Mouse (Mus musculus): ENCODE data around the gene Aqp6.

Gene Aqp6

DNA sequence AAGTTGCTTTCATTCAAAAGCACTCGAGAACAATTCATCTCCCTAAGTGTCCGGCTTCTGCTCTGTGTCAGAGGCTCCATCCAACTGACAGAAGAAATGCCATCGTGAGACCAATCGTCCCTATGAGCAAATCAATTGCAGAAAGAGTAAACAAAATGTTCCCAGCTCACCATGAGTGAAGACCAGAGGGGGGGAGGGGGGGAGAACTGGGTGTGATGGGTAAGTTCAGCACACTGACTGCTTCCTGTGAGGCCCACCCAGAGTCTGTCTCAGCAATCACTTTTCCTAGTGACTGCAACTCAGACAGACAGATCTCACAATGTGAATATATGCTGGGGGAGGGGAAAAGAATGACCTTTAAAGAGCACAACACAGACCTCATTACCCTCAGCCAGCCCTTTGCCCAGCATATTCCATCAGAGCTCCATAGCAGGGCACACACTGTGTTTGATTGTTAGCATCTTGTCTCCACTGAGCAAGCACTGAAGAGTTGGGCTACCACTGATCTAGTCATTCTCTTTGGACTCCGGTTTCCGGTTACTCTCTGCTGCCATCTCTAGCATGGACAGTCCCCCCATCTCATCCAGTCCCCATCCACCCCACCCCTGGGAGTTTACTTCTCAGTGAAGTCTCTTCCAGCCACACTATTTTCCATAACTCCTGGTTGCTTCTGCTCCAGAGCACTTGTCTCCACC lies 48.0 kb downstream of the Aqp6 start:
- DNase-seq, result no peak

DNA sequence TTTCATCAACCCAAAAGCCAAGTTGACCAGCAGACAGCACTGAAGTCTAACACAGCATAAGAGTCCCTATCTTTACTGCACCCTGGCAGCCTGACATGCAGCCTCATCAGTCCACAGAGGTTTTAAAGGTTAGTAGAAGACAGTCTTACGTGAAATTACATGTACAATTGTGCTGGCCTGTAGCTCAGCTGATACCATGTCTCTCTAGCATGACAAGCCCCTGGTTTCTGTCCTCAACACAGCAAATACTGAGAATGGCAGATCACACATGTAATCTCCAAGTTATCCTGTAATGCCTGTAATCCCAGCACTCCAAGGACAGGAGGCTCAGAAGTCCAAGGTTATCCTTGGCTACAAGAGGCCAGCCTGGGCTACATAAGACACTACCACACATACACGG lies 49.1 kb downstream of the Aqp6 start:
- no peak for DNase-seq

DNA sequence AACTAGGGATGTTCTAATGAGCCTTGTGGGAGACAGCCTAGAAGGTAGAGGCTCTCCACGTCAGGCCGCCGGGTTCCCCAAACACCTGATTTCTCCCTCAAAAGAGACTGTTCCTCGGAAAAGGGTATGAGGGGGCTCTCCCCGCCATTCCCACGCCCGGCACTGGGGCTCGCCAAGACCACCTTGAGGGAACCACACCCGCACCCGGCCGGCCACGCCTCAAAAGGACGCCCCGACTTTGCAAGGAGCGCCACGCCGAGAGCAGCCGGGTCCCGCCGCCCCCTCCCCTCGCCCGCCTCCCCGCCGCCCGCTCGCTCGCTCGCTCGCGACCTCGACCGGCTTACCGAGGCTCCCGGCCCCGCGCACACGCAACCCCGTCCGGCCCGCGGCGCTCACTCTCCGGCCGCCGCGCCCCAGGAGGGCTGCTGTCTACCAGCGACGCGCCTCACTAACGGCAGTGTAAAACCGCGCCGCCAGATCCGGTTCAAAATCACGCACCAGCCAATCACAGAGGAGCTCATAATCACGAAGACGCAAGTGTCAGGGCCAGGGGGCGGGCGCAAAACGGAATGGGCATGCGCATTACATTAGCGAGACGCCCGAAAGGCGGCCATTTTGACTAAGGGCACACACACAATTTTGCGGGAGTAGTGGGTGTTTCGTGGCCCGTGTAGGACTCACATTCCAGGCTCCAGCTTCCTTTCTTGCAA lies 50.1 kb downstream of the Aqp6 start, which contains the start of gene Racgap1:
TSS of gene Racgap1 (minus strand) at position 494 of the 710 bp plus-strand sequence.
- DNase-seq, result peak; percentile 97

DNA sequence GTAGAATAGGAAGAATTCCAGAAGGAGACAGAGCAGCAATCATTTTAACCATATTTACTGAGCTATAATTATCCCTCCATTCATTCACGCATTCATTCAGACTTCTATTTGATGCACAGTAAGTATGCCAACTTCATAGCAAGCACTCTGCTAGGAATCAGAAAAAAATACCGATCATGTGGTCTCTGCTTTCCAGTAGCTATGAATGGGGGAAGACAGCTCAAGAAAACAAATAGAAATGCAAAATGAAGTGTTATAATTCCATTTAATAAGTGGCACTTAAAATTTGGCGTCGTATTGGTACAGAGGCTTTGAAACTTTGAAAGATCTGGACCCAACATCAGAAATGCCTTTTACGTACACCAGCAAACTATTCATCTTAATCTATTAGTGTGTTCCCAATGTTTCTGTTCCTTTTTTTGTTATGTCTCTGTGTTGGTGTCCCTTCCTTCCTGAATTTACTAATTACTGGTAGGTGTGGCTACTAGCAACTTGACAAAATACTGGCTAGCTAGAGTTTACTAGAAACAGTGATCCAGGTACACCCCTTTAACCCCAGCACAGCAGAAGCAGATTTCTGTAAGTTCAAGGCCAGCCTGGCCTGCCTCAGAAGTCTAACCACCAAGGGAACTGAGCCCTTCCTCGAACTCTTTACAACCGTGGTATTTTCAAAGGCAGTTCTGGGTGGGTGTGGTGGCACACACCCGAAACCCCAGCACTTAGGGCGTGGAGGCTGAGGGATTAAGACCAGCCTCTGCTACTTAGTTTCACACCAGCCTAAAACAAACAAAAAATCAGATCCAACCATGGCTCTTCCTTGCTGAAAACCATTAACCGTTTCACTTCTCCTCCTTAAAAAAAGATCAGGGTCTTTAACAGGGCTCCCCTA lies 51.0 kb downstream of the Aqp6 start:
- DNase-seq, result no peak

DNA sequence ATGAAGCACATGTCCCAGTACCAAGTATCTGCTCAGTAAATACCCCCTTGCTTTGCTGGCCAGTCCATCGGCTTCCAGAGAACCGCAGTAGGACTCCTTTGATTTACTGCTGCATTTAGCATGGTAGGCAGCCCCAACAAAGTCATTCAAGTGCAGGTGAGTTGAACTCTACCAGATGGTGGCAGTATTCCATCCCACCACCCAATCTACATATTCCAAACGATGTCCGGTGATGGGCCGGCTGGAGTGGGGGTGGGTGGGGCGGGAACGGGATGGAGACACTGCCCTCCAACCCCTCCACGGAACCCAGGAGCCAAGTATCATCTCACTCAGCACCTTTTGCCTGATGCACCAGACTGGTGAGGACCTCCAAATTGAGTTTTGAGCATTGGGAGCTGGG lies 52.1 kb downstream of the Aqp6 start:
- no peak for DNase-seq

DNA sequence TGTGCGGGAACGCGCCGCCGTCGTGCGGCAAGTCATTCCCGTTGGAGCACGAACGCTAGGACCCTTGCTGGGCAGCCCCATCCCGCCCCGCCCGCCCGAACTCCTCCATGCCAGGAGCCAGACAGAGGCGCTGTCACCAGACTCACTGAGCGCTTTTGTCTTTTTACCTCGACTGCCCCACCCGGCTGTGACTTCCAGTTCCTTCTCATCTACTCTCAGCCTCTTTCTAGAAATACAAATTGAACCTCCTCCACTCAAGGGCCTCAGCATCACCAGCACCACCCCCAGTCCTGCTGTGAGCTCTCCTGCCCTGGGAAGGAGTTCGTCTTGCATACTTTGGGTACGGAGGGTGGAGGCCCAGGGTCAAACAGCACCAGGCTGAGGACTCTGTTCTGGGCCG lies 52.7 kb downstream of the Aqp6 start:
- DNase-seq, result no peak

Measured in right cerebral cortex, postnatal 14 days (tissue).